Mouse (Mus musculus): ENCODE data around the gene Wnt8b.
"Not testable (repeated sequence)": the region's sequence is repeated elsewhere in the genome, so short reads cannot be mapped to it uniquely, and the experiment has no call there.

Gene Wnt8b

DNA sequence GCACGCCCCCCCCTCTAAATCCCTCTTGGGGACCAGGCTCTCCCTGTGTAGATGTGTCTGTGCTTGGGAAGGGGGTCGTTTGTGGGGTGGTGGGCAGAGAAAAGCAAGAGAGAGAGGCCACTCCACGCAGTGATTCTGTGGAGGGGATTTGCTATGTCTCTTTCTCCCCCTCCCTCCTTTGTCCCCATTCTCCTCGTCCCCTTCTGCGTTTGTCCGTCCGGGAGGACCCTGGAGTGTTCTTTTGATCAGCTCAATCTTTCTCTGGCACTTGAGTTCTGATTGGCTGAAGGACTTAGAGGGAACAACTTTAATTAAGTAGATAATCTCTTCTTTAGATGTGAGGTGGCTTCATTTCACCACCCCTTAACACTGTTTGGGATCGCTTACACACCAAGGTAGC, at the start of gene Wnt8b:
TSS of gene Wnt8b (plus strand) at position 345 of the 400 bp plus-strand sequence.
- DNase-seq (ENCODE audit: low read depth in 2 of 2, low spot score in 2 of 2) = no peak

- DNase-seq (ENCODE audit: low read depth in 2 of 2, low spot score in 2 of 2) = no peak
Measured at GRCm38 (mm10) chr19:44445755-44446154, 47.5 kb upstream of the Wnt8b start.

DNA sequence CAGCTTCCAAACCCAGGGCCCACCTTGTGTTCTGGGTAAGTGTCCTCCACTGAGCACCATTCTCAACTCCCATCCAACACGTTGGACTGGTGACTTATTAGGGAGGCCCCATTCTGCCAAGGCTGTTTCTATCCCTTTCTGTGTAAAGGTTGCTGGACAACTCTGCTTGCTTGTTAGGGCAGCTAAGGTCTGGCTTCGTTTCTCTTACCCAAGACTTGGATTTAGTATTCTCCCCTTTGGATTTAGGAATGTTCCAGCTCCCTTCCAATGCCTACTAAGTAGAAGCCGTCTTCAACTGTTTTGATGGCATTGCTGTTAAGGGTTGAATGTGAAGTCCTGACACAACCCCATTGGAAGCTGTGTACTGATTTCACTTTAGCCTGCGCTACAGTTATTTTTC, 45.3 kb upstream of the Wnt8b start:
- DNase-seq (ENCODE audit: low read depth in 2 of 2, low spot score in 2 of 2) = no peak

DNA sequence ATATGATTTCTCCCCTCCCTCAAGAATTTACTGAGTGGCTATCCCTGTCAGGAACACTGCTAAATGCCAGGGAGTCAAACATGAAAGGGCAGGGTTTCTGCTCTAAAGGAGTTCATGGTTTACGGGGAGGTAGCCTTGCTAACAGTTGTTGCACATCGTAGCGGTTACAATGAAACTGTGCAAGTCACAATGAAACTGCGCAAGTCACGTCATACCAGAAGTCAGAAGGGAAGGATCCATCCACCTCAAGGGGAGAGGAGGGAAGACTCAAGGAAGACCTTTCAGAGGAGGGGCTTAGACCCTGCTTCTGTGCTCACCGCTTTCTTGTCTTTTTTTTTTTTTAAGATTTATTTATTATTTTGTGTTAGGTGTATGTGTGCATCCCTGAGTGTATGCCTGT, 38.4 kb upstream of the Wnt8b start:
- DNase-seq (ENCODE audit: low read depth in 2 of 2, low spot score in 2 of 2) = no peak

DNA sequence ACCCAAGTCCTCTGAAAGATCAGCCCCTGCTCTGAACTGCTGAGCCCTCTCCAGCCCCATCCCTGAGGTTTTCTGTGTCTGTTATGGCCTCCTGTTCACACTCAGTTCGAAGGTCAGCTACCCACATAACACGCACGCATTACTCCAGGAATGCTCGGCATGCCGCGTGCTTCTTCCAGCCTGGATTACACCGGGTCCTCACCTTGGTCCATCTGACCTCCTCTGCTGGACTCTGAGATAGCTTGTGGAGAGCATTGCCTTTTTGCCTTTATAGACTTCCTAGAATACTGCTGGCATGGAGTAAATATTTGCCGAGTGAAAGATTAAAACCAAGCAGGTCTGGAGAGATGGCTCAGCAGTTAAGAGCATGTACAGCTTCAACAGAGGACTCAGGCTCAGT, 37.9 kb upstream of the Wnt8b start:
- no peak for DNase-seq (ENCODE audit: low read depth in 2 of 2, low spot score in 2 of 2)

- no peak for DNase-seq (ENCODE audit: low read depth in 2 of 2, low spot score in 2 of 2)
Measured at GRCm38 (mm10) chr19:44457359-44458055, 35.8 kb upstream of the Wnt8b start.

DNA sequence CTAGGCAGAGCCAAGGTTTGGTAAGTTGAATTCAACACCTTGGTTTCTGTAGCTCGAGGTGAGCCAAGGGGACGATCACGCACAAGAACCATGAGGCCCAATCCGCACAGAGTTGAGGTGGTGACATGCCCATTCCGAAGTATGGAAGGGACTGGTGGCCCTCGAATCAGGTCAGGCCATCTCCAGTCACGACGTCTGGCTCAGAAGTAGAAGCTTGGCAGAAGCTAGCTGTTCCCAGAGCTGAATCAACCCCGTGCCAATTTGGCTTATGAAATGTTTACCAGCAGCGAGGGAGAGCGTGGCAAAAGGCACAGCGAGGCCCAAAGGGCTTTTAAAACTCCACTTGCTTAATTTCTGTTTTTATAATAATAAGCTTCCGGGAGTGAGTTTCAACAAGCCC, 34.6 kb upstream of the Wnt8b start:
- DNase-seq (ENCODE audit: low read depth in 2 of 2, low spot score in 2 of 2) = no peak

- DNase-seq (ENCODE audit: low read depth in 2 of 2, low spot score in 2 of 2) = no peak
Measured at GRCm38 (mm10) chr19:44460441-44460840, 32.8 kb upstream of the Wnt8b start.

DNA sequence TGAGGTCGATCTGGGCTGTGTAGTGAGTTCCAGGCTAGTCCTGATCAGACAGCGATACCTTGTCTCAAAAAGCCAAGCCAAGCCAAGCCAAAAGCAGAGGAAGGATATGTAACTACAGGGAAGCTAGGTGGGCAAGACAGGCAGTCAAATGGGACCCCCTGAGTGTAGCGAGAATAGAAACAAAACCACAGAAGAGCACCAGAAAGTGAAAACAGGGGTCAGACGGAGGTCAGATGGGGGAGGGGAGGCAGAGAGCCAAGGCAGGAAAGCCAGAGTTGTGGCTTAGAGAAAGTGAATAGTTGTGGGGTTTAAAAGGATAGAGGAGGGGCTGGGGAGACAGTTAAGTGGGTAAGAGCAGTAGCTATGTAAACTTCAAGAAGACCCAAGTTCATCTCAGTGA, 31.8 kb upstream of the Wnt8b start:
- DNase-seq (ENCODE audit: low read depth in 2 of 2, low spot score in 2 of 2) = no peak

- no peak for DNase-seq (ENCODE audit: low read depth in 2 of 2, low spot score in 2 of 2)
Measured at GRCm38 (mm10) chr19:44462141-44462540, 31.1 kb upstream of the Wnt8b start.

GRCm38 (mm10) chr19:44465960-44466525, 27.2 kb upstream of the Wnt8b start:
- DNase-seq (ENCODE audit: low read depth in 2 of 2, low spot score in 2 of 2) = not testable (repeated sequence)

GRCm38 (mm10) chr19:44474158-44474557, 19.1 kb upstream of the Wnt8b start:
- peak; percentile 26 to 55 for DNase-seq (ENCODE audit: low read depth in 2 of 2, low spot score in 2 of 2)

DNA sequence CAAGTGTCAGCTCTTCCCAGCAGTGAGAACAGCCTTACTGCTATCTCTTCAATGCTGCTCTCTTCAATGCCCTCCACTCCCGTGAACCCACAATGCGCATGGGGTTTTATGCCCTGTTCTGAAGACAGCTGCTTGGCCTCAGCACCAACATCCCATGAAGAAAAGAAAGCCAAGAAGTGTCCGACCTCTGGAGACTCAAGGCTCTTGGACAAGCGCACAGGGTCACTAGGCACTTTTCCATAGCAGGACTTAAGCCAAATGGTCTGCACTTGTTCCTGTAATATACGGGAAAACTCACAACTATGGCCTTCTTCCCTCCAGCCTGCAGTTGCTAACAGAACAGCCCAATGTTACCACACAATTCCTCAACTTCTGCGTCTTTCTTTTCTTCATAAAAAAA, 18.0 kb upstream of the Wnt8b start:
- no peak for DNase-seq (ENCODE audit: low read depth in 2 of 2, low spot score in 2 of 2)

GRCm38 (mm10) chr19:44476541-44476940, 16.7 kb upstream of the Wnt8b start:
- DNase-seq (ENCODE audit: low read depth in 2 of 2, low spot score in 2 of 2) = no peak

- peak; percentile 5 to 13 for DNase-seq (ENCODE audit: low read depth in 2 of 2, low spot score in 2 of 2)
Measured at GRCm38 (mm10) chr19:44487266-44487665, 6.0 kb upstream of the Wnt8b start.

DNA sequence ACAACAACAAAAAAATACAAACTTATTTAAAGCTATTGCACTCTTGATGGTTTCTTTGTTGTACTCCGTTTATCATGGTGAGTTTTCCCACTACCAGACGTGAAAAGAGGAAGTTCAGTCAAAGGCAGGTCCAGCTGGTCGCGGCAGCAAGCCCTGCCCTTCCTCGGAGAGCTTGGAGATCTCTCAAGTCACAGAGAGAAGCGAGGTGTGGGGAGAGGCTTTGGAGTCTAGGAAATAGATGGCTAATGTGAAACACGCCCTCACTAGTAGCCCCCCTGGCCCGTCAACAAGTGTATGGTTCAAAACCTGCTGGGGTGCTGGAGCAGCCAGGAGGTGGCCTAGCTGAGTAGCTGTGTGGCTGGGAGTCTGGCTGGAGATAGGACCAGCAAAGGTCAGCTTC, 3.2 kb downstream of the Wnt8b start:
- DNase-seq (ENCODE audit: low read depth in 2 of 2, low spot score in 2 of 2) = no peak

DNA sequence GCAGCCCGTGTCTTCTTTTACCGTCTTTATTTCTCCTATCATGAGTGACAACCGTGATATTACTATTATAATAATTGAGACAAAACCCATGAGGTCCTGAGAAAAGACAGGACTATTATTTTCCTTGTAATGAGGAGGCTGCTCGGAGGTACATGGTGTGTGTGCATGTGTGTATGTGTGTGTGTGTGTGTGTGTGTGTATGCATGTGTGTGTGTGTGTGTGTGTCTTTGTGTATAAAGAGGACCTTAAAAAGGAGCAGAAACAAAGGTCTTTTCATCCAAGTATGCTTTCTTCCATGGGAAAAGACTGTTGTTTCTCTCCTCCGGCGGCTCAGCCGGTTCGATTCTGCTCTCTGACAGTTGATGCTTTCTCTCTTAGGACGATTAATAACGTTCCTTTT, 3.7 kb downstream of the Wnt8b start:
- DNase-seq (ENCODE audit: low read depth in 2 of 2, low spot score in 2 of 2) = no peak

DNA sequence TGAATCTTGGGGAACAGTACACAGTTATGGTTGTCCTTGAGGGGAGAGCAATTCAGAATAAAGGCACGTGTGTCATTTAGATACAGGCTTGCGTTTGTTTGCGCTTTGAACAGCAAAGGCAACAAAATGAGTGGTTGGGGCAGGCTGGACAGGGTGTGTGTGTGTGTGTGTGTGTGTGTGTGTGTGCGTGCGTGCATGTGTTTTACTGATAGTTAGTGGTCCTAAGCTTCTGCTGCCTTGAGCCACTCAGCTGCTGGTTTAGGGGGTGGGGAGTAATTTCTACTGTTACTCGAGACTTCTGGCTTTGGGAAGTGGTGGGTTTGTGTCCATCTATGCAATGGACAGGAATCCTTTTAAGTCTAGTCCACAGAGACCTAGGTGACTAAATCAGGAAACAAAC, 5.7 kb downstream of the Wnt8b start:
- no peak for DNase-seq (ENCODE audit: low read depth in 2 of 2, low spot score in 2 of 2)

GRCm38 (mm10) chr19:44500240-44500639, 7.0 kb downstream of the Wnt8b start:
- DNase-seq (ENCODE audit: low read depth in 2 of 2, low spot score in 2 of 2) = no peak

- no peak for DNase-seq (ENCODE audit: low read depth in 2 of 2, low spot score in 2 of 2)
Measured at GRCm38 (mm10) chr19:44501925-44502324, 8.7 kb downstream of the Wnt8b start.

- no peak for DNase-seq (ENCODE audit: low read depth in 2 of 2, low spot score in 2 of 2)
Measured at GRCm38 (mm10) chr19:44502741-44503140, 9.5 kb downstream of the Wnt8b start.

GRCm38 (mm10) chr19:44510534-44511175, 17.4 kb downstream of the Wnt8b start:
- no peak for DNase-seq (ENCODE audit: low read depth in 2 of 2, low spot score in 2 of 2)
